Mouse (Mus musculus) heart, postnatal 0 days (tissue): ENCODE results near the gene Rbm28.

Experiments
- CTCF ChIP-seq: IDR thresholded peaks from 2 replicates; pipeline ENCODE4 v1.5.1; 2016; ENCODE audit warnings: antibody characterized with exemption, control low read depth, low read depth
- EP300 ChIP-seq: IDR thresholded peaks from 2 replicates; pipeline ENCODE4 v1.6.1; 2016; ENCODE audit warnings: antibody characterized with exemption, low read depth

- TF ChIP-seq CTCF: no peak
- no peak for TF ChIP-seq EP300
These were observed 27.4 kb downstream of the Rbm28 start for GRCm38 (mm10) chr6:29137441-29137840.
